ENCODE assay signal across 8 mouse cellular contexts in genomic region chr4:130828851-130829673, GRCm38 (mm10). TPM values are rescaled to one million over a fixed set of nuclear protein-coding genes. Genes with fewer than 3 reads are reported as not detected.
DNase-seq lines count a peak whose midpoint lies in the region; ATAC-seq and TF ChIP-seq lines count a peak whose summit lies in the region.

No protein-coding gene starts in this region.

- WGBS in hindbrain, embryonic 15.5 days = 8% methylated on average over 18 of the region's 18 CpGs
- 13% methylated on average over 18 of the region's 18 CpGs for WGBS in limb, embryonic 15.5 days
- WGBS in neural tube, embryonic 11.5 days = 12% methylated on average over 18 of the region's 18 CpGs

- no peak overlapping the region for H3K9ac ChIP-seq in ES-Bruce4 (ENCODE audit: low read depth, poor library complexity, severe bottlenecking)
- H3K9ac ChIP-seq in hindbrain, embryonic 15.5 days = no peak overlapping the region; the same call in 1 of the 2 replicates
- H3K9ac ChIP-seq in limb, embryonic 15.5 days = no peak overlapping the region
- no peak overlapping the region for H3K9ac ChIP-seq in neural tube, embryonic 11.5 days (ENCODE audit: low read length)

- ATAC-seq in hindbrain, embryonic 15.5 days (ENCODE audit: low FRiP score, low read depth) = peak; percentile 59
- ATAC-seq in limb, embryonic 15.5 days (ENCODE audit: insufficient number of reproducible peaks, low FRiP score, low TSS enrichment, low read depth) = 0 out of 2 replicates have a peak, but pooled peaks have one; percentile 40
- ATAC-seq in neural tube, embryonic 11.5 days (ENCODE audit: insufficient read depth, low FRiP score, low TSS enrichment) = no peak
- ATAC-seq in monocyte, adult 5-6 weeks (replicated peaks; ENCODE audit: insufficient number of reproducible peaks, low FRiP score, low TSS enrichment, poor library complexity, severe bottlenecking) = no peak

- no peaks in the 10 kb centered on the region for H3K36me3 ChIP-seq in ES-Bruce4 (ENCODE audit: control insufficient read depth, insufficient read depth, low read length, poor library complexity, severe bottlenecking)
- H3K36me3 ChIP-seq in hindbrain, embryonic 15.5 days = peaks cover 15% of the 10 kb centered on the region
- H3K36me3 ChIP-seq in limb, embryonic 15.5 days = peaks cover 12% of the 10 kb centered on the region; the same call in 1 of the 2 replicates
- H3K36me3 ChIP-seq in neural tube, embryonic 11.5 days (ENCODE audit: control insufficient read depth, insufficient read depth, low read length) = no peaks in the 10 kb centered on the region

- H3K27me3 ChIP-seq in ES-Bruce4 (ENCODE audit: control insufficient read depth, insufficient read depth, low read length, poor library complexity, severe bottlenecking) = no peaks in the 10 kb centered on the region
- H3K27me3 ChIP-seq in hindbrain, embryonic 15.5 days = no peaks in the 10 kb centered on the region
- H3K27me3 ChIP-seq in limb, embryonic 15.5 days = no peaks in the 10 kb centered on the region
- no peaks in the 10 kb centered on the region for H3K27me3 ChIP-seq in neural tube, embryonic 11.5 days (ENCODE audit: control insufficient read depth, insufficient read depth, low read length)

- H3K4me3 ChIP-seq in ES-Bruce4 (ENCODE audit: low read depth, low read length) = peak overlapping the region; percentile 14; the same call in 1 of the 2 replicates
- H3K4me3 ChIP-seq in hindbrain, embryonic 15.5 days = no peak overlapping the region
- H3K4me3 ChIP-seq in limb, embryonic 15.5 days = no peak overlapping the region
- no peak overlapping the region for H3K4me3 ChIP-seq in neural tube, embryonic 11.5 days (ENCODE audit: low read depth, low read length)

- TF ChIP-seq CTCF in ES-Bruce4 (IDR thresholded peaks at IDR 0.05; ENCODE audit: low read depth, low read length) = no peak

- no peak for TF ChIP-seq POLR2A in ES-Bruce4 (IDR thresholded peaks at IDR 0.05; ENCODE audit: insufficient read depth, low read length)

- H3K9me3 ChIP-seq in ES-Bruce4 (replicated peaks; ENCODE audit: control insufficient read depth, insufficient read depth, low read length, poor library complexity, severe bottlenecking) = no peaks in the 10 kb centered on the region
- H3K9me3 ChIP-seq in hindbrain, embryonic 15.5 days = no peaks in the 10 kb centered on the region
- H3K9me3 ChIP-seq in limb, embryonic 15.5 days = no peaks in the 10 kb centered on the region
- no peaks in the 10 kb centered on the region for H3K9me3 ChIP-seq in neural tube, embryonic 11.5 days (ENCODE audit: control insufficient read depth, low read length)

- H3K27ac ChIP-seq in ES-Bruce4 (ENCODE audit: insufficient read depth, low read length) = no peak overlapping the region
- peak overlapping the region; percentile 63; the same call in 1 of the 2 replicates for H3K27ac ChIP-seq in hindbrain, embryonic 15.5 days (replicated peaks)
- H3K27ac ChIP-seq in limb, embryonic 15.5 days = peak overlapping the region; percentile 51
- 0 out of 2 replicates have a peak overlapping the region, but pooled peaks have one; percentile 23 for H3K27ac ChIP-seq in neural tube, embryonic 11.5 days (ENCODE audit: low read depth, low read length)

- TF ChIP-seq EP300 in ES-Bruce4 (IDR thresholded peaks at IDR 0.05; ENCODE audit: insufficient read depth, low read depth, low read length) = no peak

- peak overlapping the region; percentile 24; the same call in 1 of the 2 replicates for H3K4me2 ChIP-seq in hindbrain, embryonic 15.5 days
- 0 out of 2 replicates have a peak overlapping the region, but pooled peaks have one; percentile 10 for H3K4me2 ChIP-seq in limb, embryonic 15.5 days
- peak overlapping the region; percentile 17; the same call in 1 of the 2 replicates for H3K4me2 ChIP-seq in neural tube, embryonic 11.5 days (ENCODE audit: low read depth)

- DNase-seq in adrenal gland, postnatal 25 days = peak; percentile 55
- DNase-seq in gastrocnemius, adult 8-10 months (ENCODE audit: low spot score in 2 of 2) = peak; percentile 45 to 58
- DNase-seq in neural tube, embryonic 11.5 days (ENCODE audit: low spot score) = peak; percentile 66
- no peak for DNase-seq in cerebellum, adult 11-12 months

- H3K4me1 ChIP-seq in ES-Bruce4 (ENCODE audit: control insufficient read depth, insufficient read depth, low read length) = no peaks in the 10 kb centered on the region
- peaks cover 16% of the 10 kb centered on the region for H3K4me1 ChIP-seq in hindbrain, embryonic 15.5 days (replicated peaks)
- peaks cover 21% of the 10 kb centered on the region for H3K4me1 ChIP-seq in limb, embryonic 15.5 days
- H3K4me1 ChIP-seq in neural tube, embryonic 11.5 days (ENCODE audit: control insufficient read depth, insufficient read depth, low read length) = peaks cover 8% of the 10 kb centered on the region

RNA-seq across cellular contexts. Expression of gene Sdc3, which starts 36.7 kb away (rescaled TPM):
- polyA plus RNA-seq in ES-Bruce4 (2011; ENCODE audit: insufficient read depth, insufficient read length, low read depth, missing spikeins) = 8.1 and 8.6 TPM in 2 replicates
- total RNA-seq in adrenal gland, postnatal 25 days (2021) = 425 and 496 TPM in 2 replicates
- 10 to 100 TPM in 1 of 4 experiments, 1 to 10 TPM in 3; 5.6 to 10.9 (median 6.7) TPM for total RNA-seq in gastrocnemius, adult 8-10 months (2022)
- polyA plus RNA-seq in hindbrain, embryonic 15.5 days (2015; fragmentation: Nextera tagmentation; extraction: Ambion mirVana) = 146 and 182 TPM in 2 replicates
- 34.9 and 39.4 TPM in 2 replicates for polyA plus RNA-seq in limb, embryonic 15.5 days (2015; fragmentation: Nextera tagmentation; extraction: Ambion mirVana)
- 22.3 and 23.2 TPM in 2 replicates for polyA plus RNA-seq in neural tube, embryonic 11.5 days (2014; fragmentation: Nextera tagmentation; extraction: Ambion mirVana)
- 16.3 to 46.3 TPM (median 22.3 TPM) in 3 replicates for total RNA-seq in monocyte, adult 5-6 weeks (2017)

Comparison
In these comparisons a context has a peak if more than half of its experiments do, and no peak if none do; other contexts are left out.
1. ATAC-seq: peak in hindbrain, embryonic 15.5 days (single experiment) and limb, embryonic 15.5 days (single experiment); none in neural tube, embryonic 11.5 days (single experiment) and monocyte, adult 5-6 weeks (single experiment).
2. Peak in every context shown above with its lines, with median percentiles within 50 percentile points of each other: H3K4me2 ChIP-seq.